Mouse (Mus musculus) megakaryocyte progenitor cell, adult 5-6 weeks (primary cell): Measurements from ENCODE around the gene Rnaset2b. TPM values are rescaled to one million over a fixed set of nuclear protein-coding genes. Genes with fewer than 3 reads are reported as not detected.
"Not testable (repeated sequence)": the region's sequence is repeated elsewhere in the genome, so short reads cannot be mapped to it uniquely, and the experiment has no call there.

Source experiments
- ATAC-seq: replicated peaks from 2 replicates; pipeline ENCODE4 v1.8.0; 2016; ENCODE audit warnings: mild to moderate bottlenecking, moderate TSS enrichment, inconsistent platforms; ENCODE audit not compliant: poor library complexity
- total RNA-seq, 2 experiments: library from RNA; stranded (forward) in 1 of 2; stranded (reverse) in 1 of 2; fragments of 157-497, 149-512 nt in 1 of 2; fragments of 200-1000 nt in 1 of 2; gene quantifications; 2 replicates each; pipeline versions ENCODE4 v1.2.3 to v1.2.4; 2015 to 2017

Gene Rnaset2b
- total RNA-seq, 2 experiments from 2014 or later: 863 to 903 TPM

DNA sequence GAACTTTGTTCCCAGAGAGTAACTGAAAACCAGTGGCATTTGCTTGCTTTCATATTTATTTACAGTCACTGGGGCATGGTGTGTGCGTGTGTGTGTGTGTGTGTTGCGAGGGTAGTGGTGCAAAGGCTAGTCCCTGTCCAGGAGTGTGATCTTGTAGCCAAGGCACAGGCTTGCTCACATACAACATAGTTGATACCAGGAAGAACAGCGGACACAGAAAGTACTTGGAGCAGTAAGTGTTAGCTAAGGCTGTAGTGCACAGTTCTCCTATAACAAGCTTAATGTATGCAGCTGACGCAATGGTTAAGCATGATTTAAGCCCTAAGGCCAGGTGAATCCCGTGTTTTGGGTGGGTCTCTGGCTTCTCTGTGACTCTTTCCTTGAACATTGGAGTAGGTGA is 8.9 kb downstream of the Rnaset2b start:
- 0 out of 2 replicates have a peak, but pooled peaks have one; percentile 6 for ATAC-seq

DNA sequence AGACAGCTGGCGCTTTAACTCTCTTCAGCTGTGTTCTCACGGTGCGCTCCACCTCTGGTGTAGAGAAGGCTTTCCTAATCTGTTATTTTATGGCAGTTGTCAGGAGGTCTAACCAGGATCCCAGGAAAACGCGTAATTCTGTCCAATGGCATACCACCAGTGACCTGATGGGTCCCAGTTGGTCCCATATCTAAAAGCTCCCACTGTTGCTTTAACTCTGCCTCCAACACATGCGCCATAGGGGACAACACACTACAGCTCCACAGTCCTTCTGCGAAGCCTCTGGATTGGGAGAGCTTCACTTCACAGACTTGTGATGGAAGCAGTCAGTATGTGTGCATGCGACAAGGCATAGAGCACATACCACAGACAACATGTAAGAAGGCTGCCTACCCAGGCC is 9.7 kb downstream of the Rnaset2b start:
- not testable (repeated sequence) for ATAC-seq

- peak; percentile 81 for ATAC-seq
Measured at GRCm38 (mm10) chr17:6986118-6986517, 15.7 kb downstream of the Rnaset2b start.

- ATAC-seq: not testable (repeated sequence)
Measured at GRCm38 (mm10) chr17:6995504-6995903, 25.1 kb downstream of the Rnaset2b start.

DNA sequence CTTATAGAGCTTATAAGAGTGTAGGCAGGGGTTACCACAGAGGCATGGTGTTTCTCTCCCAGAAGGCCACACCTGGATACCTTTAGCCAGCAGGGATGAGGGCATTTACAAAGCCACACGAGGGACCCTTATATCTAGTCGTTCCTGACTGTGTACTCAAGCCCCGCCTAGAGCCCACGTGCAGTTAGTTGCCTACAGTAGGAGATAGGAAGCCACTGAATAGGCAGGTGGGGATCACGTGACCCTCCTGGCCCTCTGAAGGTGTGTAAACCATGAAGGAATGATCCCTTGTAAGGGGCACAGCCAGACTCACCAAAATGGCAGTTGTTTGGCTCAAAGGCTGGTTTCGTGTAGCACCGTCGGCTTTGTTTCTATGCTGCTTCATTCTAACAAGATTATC is 26.4 kb downstream of the Rnaset2b start:
- not testable (repeated sequence) for ATAC-seq

DNA sequence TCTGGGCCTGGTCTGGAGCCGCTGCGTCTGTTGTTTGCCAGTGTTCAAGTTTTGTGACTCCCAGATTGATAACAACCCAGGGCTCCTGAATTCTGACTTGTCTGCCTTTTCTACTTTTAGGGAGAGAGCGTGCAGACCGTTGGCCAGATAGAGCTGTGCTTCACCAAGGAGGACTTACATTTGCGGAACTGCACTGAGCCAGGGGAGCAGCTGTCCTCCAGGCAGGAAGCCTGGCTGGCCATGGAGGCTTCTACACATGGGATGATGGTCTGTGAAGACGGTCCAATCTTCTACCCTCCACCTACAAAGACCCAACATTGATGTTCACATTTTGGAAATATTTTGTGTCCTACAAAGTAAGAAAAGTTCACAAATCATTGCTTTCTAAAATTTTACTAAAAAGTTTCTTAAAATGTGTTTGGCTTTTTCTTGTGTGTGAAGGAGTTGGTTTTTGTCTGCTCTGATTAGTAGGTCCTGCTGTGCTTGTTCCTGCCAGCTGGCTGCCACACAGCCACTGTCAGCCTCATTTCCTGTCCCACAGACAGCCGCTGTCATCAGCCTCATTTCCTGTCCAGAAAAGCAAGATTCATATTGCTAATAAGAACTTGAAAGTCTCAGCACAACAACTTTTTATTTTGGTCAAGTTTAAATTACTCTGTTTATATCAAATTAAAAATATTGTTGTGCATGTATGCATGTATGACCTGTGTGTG is 27.5 kb downstream of the Rnaset2b start:
- ATAC-seq: 0 out of 2 replicates have a peak, but pooled peaks have one; percentile 26

- ATAC-seq: not testable (repeated sequence)
Measured at GRCm38 (mm10) chr17:7001790-7002585, 31.6 kb downstream of the Rnaset2b start.

DNA sequence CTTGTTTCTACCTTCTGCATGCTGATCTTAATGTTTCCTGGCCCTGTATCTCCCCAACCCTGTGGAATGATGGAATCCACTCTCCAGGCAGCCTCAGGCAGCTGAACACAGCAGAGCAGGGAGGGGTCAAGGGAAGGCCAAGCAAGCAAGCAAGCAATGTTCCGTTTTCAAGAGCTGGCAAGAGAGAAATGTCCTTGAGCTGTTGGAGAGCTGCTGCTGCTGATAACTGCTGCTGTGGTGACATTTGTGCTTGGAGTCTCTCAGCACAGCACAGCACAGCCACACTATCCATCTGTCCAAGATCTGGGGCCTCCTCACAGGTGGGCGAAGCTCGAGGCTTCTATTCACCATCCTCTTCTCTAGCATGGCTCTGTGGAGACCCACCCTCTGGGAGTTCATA is 33.0 kb downstream of the Rnaset2b start:
- ATAC-seq: peak; percentile 26; the same call in 1 of the 2 replicates

GRCm38 (mm10) chr17:7005646-7006045 is 35.2 kb downstream of the Rnaset2b start:
- not testable (repeated sequence) for ATAC-seq

- ATAC-seq: peak; percentile 62
Measured at GRCm38 (mm10) chr17:7008885-7009284, 38.5 kb downstream of the Rnaset2b start.

- ATAC-seq: not testable (repeated sequence)
Measured at GRCm38 (mm10) chr17:7009440-7009839, 39.0 kb downstream of the Rnaset2b start.

GRCm38 (mm10) chr17:7009901-7010300 is 39.5 kb downstream of the Rnaset2b start:
- peak; percentile 74 for ATAC-seq

DNA sequence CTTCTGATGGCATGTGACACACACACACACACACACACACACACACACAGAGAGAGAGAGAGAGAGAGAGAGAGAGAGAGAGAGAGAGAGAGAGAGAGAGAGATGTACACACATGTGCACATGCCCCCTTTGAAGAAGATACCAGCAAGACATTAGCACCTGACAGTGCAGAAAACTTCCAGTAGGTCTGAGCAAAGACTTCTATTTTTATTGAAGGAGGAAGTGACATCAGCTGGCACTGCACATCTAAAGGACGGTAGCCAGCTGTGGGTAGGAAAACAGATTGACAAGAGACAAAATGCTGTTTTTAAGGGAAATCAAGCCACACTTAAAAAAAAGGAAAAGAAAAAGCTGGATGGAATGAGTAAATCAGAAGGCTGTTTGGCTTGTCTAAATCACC is 43.8 kb downstream of the Rnaset2b start:
- 0 out of 2 replicates have a peak, but pooled peaks have one; percentile 44 for ATAC-seq

DNA sequence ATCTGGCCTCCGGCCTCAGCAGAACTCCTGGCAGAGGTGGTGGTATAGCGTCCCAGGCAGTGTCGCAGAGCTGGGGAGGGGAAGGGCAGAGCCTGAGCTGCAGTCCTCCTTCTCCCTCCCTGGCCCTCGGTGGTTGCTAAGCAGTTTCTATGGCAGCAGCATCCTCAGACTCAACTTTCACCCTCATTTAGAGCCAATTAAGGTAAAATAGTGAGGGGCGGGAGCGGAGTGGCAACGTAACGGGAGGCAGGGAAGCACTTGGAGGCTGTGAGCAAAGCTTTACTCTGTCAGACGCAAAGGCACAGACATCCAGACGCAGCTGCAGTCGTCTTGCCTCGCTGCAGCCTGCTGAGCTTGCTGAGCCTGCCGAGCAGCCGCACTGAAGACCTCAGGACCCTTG is 54.8 kb downstream of the Rnaset2b start, which contains the start of gene Gm1604a:
Gm1604a (plus strand) TSS at position 312 of the 400 bp plus-strand sequence.
- ATAC-seq: not testable (repeated sequence)

DNA sequence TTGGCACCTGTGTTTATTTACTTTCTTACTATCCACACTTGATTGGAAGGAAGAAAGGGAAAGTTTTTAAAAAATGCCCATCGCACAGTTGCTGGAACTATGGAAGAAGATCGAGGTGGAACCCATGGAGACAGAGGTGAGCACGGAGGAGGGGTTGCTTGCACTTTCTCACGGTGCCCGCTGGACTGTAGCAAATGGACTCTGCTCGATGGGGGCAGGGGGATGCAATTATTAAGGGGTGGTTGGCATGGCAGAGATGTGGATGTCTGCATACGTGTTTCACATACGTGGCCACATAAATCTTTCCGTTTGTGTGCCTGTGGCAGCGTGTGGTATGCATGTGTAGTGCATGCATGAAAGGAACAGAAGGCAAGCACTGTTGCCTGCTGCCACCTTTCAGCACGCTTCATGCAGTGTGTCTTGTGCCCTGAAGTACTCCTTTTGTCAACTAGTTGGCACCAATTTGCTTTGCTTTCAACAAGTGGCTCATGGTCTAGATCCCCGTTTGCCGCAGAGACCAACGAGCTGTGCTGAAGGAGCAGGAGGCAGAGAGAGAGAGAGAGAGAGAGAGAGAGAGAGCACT is 55.4 kb downstream of the Rnaset2b start:
- ATAC-seq: not testable (repeated sequence)

- ATAC-seq: not testable (repeated sequence)
Measured at GRCm38 (mm10) chr17:7030204-7030603, 59.8 kb downstream of the Rnaset2b start.

- ATAC-seq: not testable (repeated sequence)
Measured at GRCm38 (mm10) chr17:7030622-7031174, 60.3 kb downstream of the Rnaset2b start.

- peak; percentile 46 for ATAC-seq
Measured at GRCm38 (mm10) chr17:7033192-7034166, 63.0 kb downstream of the Rnaset2b start.
